Mouse (Mus musculus): Measurements from ENCODE around the gene Gm28038. TPM values are rescaled to one million over a fixed set of nuclear protein-coding genes. Genes with fewer than 3 reads are reported as not detected.

Gene Gm28038
- polyA plus RNA-seq, 1 experiment: not detected

- Histone ChIP-seq H3K9me3 (no peaks in the 10 kb centered on the region), H3K4me1 (peaks cover 3% of the 10 kb centered on the region; the same call in 1 of the 2 replicates), H3K27me3 (replicated peaks) (no peaks in the 10 kb centered on the region), H3K4me3 (replicated peaks) (no peak overlapping the region), H3K36me3 (replicated peaks; ENCODE audit: low read length) (peaks cover 99% of the 10 kb centered on the region)
- TF ChIP-seq FLI1 (IDR thresholded peaks at IDR 0.05; ENCODE audit: low read length) (no peak), GATA1 (IDR thresholded peaks at IDR 0.05; ENCODE audit: borderline replicate concordance, low read length) (no peak)
These were observed 56.3 kb downstream of the Gm28038 start for GRCm38 (mm10) chr2:30337179-30337578.

GRCm38 (mm10) chr2:30342061-30342460 lies 61.2 kb downstream of the Gm28038 start:
- H3K36me3 ChIP-seq (replicated peaks; ENCODE audit: low read length): peaks cover 99% of the 10 kb centered on the region
- H3K9me3 ChIP-seq: no peaks in the 10 kb centered on the region
- no peaks in the 10 kb centered on the region for H3K27me3 ChIP-seq (replicated peaks)
- no peak overlapping the region for H3K4me3 ChIP-seq (replicated peaks)
- peaks cover 14% of the 10 kb centered on the region for H3K4me1 ChIP-seq
- TF ChIP-seq GATA1 (IDR thresholded peaks at IDR 0.05; ENCODE audit: borderline replicate concordance, low read length): no peak

GRCm38 (mm10) chr2:30342544-30342943 lies 61.7 kb downstream of the Gm28038 start:
- Histone ChIP-seq H3K4me3 (replicated peaks) (no peak overlapping the region), H3K27me3 (replicated peaks) (no peaks in the 10 kb centered on the region), H3K9me3 (no peaks in the 10 kb centered on the region), H3K4me1 (peaks cover 11% of the 10 kb centered on the region), H3K36me3 (replicated peaks; ENCODE audit: low read length) (peaks cover 99% of the 10 kb centered on the region)
- TF ChIP-seq FLI1 (IDR thresholded peaks at IDR 0.05; ENCODE audit: low read length): no peak
- no peak for TF ChIP-seq GATA1 (IDR thresholded peaks at IDR 0.05; ENCODE audit: borderline replicate concordance, low read length)

GRCm38 (mm10) chr2:30343601-30344137 lies 62.8 kb downstream of the Gm28038 start:
- TF ChIP-seq FLI1 (IDR thresholded peaks at IDR 0.05; ENCODE audit: low read length) (no peak), GATA1 (IDR thresholded peaks at IDR 0.05; ENCODE audit: borderline replicate concordance, low read length) (no peak)
- H3K4me1 ChIP-seq: peaks cover 12% of the 10 kb centered on the region
- H3K27me3 ChIP-seq (replicated peaks): no peaks in the 10 kb centered on the region
- no peaks in the 10 kb centered on the region for H3K9me3 ChIP-seq
- H3K4me3 ChIP-seq (replicated peaks): no peak overlapping the region
- peaks cover 100% of the 10 kb centered on the region for H3K36me3 ChIP-seq (replicated peaks; ENCODE audit: low read length)

GRCm38 (mm10) chr2:30345971-30346676 lies 65.3 kb downstream of the Gm28038 start:
- Histone ChIP-seq H3K9me3 (no peaks in the 10 kb centered on the region), H3K36me3 (replicated peaks; ENCODE audit: low read length) (peaks cover 100% of the 10 kb centered on the region)

GRCm38 (mm10) chr2:30349196-30349595 lies 68.4 kb downstream of the Gm28038 start:
- peaks cover 45% of the 10 kb centered on the region for H3K4me1 ChIP-seq
- no peak for TF ChIP-seq GATA1 (IDR thresholded peaks at IDR 0.05; ENCODE audit: borderline replicate concordance, low read length)
- TF ChIP-seq FLI1 (IDR thresholded peaks at IDR 0.05; ENCODE audit: low read length): no peak
- peaks cover 93% of the 10 kb centered on the region for H3K36me3 ChIP-seq (replicated peaks; ENCODE audit: low read length)
- H3K9me3 ChIP-seq: no peaks in the 10 kb centered on the region
- H3K27me3 ChIP-seq (replicated peaks): no peaks in the 10 kb centered on the region
- H3K4me3 ChIP-seq (replicated peaks): peak overlapping the region; percentile 1

More at GRCm38 (mm10) chr2:30345971-30346676, 65.3 kb downstream of the Gm28038 start:
- no peaks in the 10 kb centered on the region for H3K27me3 ChIP-seq (replicated peaks)
- H3K4me1 ChIP-seq: peaks cover 36% of the 10 kb centered on the region
- TF ChIP-seq GATA1 (IDR thresholded peaks at IDR 0.05; ENCODE audit: borderline replicate concordance, low read length): no peak
- TF ChIP-seq FLI1 (IDR thresholded peaks at IDR 0.05; ENCODE audit: low read length): no peak
- no peak overlapping the region for H3K4me3 ChIP-seq (replicated peaks)

Other genes with a start within 250 kb of the Gm28038 start
- 11.7 and 12.4 TPM in 2 replicates for gene Wdr34, start 232.2 kb upstream of the Gm28038 start, polyA plus RNA-seq (2012; ENCODE audit: insufficient read depth, low replicate concordance)
- 207 and 239 TPM in 2 replicates for gene Set, start 223.7 kb upstream of the Gm28038 start, polyA plus RNA-seq (2012; ENCODE audit: insufficient read depth, low replicate concordance)
- 19.4 and 62.2 TPM in 2 replicates for gene Pkn3, start 203.4 kb upstream of the Gm28038 start, polyA plus RNA-seq (2012; ENCODE audit: insufficient read depth, low replicate concordance)
- 58.2 and 66.6 TPM in 2 replicates for gene Zdhhc12, start 187.4 kb upstream of the Gm28038 start, polyA plus RNA-seq (2012; ENCODE audit: insufficient read depth, low replicate concordance)
- gene Zer1, start 156.5 kb upstream of the Gm28038 start, polyA plus RNA-seq (2012; ENCODE audit: insufficient read depth, low replicate concordance): 12.2 and 20.0 TPM in 2 replicates
- 18.0 and 28.7 TPM in 2 replicates for gene Tbc1d13, start 147.3 kb upstream of the Gm28038 start, polyA plus RNA-seq (2012; ENCODE audit: insufficient read depth, low replicate concordance)
- 16.4 and 28.0 TPM in 2 replicates for gene Endog, start 109.5 kb upstream of the Gm28038 start, polyA plus RNA-seq (2012; ENCODE audit: insufficient read depth, low replicate concordance)
- 19.0 and 20.8 TPM in 2 replicates for gene Spout1, start 102.6 kb upstream of the Gm28038 start, polyA plus RNA-seq (2012; ENCODE audit: insufficient read depth, low replicate concordance)
- gene Kyat1, start 75.2 kb upstream of the Gm28038 start, polyA plus RNA-seq (2012; ENCODE audit: insufficient read depth, low replicate concordance): 7.7 TPM in 1 of 2 replicates, not detected in the other
- gene Lrrc8a, start 43.3 kb upstream of the Gm28038 start, polyA plus RNA-seq (2012; ENCODE audit: insufficient read depth, low replicate concordance): 2.7 and 5.1 TPM in 2 replicates
- gene Gm28035, start 40.5 kb upstream of the Gm28038 start, polyA plus RNA-seq (2012; ENCODE audit: insufficient read depth, low replicate concordance): 3.3 and 6.4 TPM in 2 replicates
- gene Phyhd1, start 14.8 kb upstream of the Gm28038 start, polyA plus RNA-seq (2012; ENCODE audit: insufficient read depth, low replicate concordance): 6.7 and 11.3 TPM in 2 replicates
- 1.9 and 7.1 TPM in 2 replicates for gene Dolk, start 5.3 kb downstream of the Gm28038 start, polyA plus RNA-seq (2012; ENCODE audit: insufficient read depth, low replicate concordance)
- 72.2 and 120 TPM in 2 replicates for gene Nup188, start 5.4 kb downstream of the Gm28038 start, polyA plus RNA-seq (2012; ENCODE audit: insufficient read depth, low replicate concordance)
- 45.5 and 81.3 TPM in 2 replicates for gene Sh3glb2, start 78.3 kb downstream of the Gm28038 start, polyA plus RNA-seq (2012; ENCODE audit: insufficient read depth, low replicate concordance)
- gene Miga2, start 83.2 kb downstream of the Gm28038 start, polyA plus RNA-seq (2012; ENCODE audit: insufficient read depth, low replicate concordance): 7.8 and 15.0 TPM in 2 replicates
- 24.4 and 42.0 TPM in 2 replicates for gene Dolpp1, start 111.2 kb downstream of the Gm28038 start, polyA plus RNA-seq (2012; ENCODE audit: insufficient read depth, low replicate concordance)
- gene Crat, start 134.8 kb downstream of the Gm28038 start, polyA plus RNA-seq (2012; ENCODE audit: insufficient read depth, low replicate concordance): 55.0 and 64.0 TPM in 2 replicates
- gene Ptpa, start 135.0 kb downstream of the Gm28038 start, polyA plus RNA-seq (2012; ENCODE audit: insufficient read depth, low replicate concordance): 473 and 551 TPM in 2 replicates
- 2.7 and 5.0 TPM in 2 replicates for gene Ier5l, start 193.2 kb downstream of the Gm28038 start, polyA plus RNA-seq (2012; ENCODE audit: insufficient read depth, low replicate concordance)

Data from megakaryocyte, embryonic 14.5 days (primary cell).